Mouse (Mus musculus) embryonic facial prominence, embryonic 15.5 days (tissue): ENCODE results near the gene Sh3pxd2a. TPM values are rescaled to one million over a fixed set of nuclear protein-coding genes. Genes with fewer than 3 reads are reported as not detected.

Experiments
- ATAC-seq: fragments of 200-750 bp; cut with Nextera tagmentation; 2 replicates; pipeline ENCODE4 v1.8.0; 2017; ENCODE audit warnings: low read depth, moderate TSS enrichment; ENCODE audit not compliant: insufficient number of reproducible peaks, low FRiP score, low TSS enrichment
- H3K27ac ChIP-seq: fragments of 300-500 bp; sonication (generic); replicated peaks from 2 replicates; pipeline ENCODE4 v1.5.1; 2015; ENCODE audit warnings: mild to moderate bottlenecking, inconsistent platforms
- H3K27me3 ChIP-seq: fragments of 300-500 bp; sonication (generic); 2 replicates; pipeline ENCODE4 v1.6.1; 2015; ENCODE audit warnings: inconsistent platforms
- H3K36me3 ChIP-seq: fragments of 300-500 bp; sonication (generic); 2 replicates; pipeline ENCODE4 v1.6.1; 2015; ENCODE audit warnings: mild to moderate bottlenecking, inconsistent platforms
- H3K4me1 ChIP-seq: fragments of 300-500 bp; sonication (generic); 2 replicates; pipeline ENCODE4 v1.6.1; 2015; ENCODE audit warnings: inconsistent platforms
- H3K4me2 ChIP-seq: fragments of 300-500 bp; sonication (generic); replicated peaks from 2 replicates; pipeline ENCODE4 v1.6.1; 2015; ENCODE audit warnings: mild to moderate bottlenecking, inconsistent platforms
- H3K4me3 ChIP-seq: fragments of 300-500 bp; sonication (generic); replicated peaks from 2 replicates; pipeline ENCODE4 v1.5.1; 2015; ENCODE audit warnings: mild to moderate bottlenecking, inconsistent platforms
- H3K9ac ChIP-seq: fragments of 300-500 bp; sonication (generic); 2 replicates; pipeline ENCODE4 v1.6.1; 2015; ENCODE audit warnings: inconsistent platforms
- H3K9me3 ChIP-seq: fragments of 300-500 bp; sonication (generic); replicated peaks from 2 replicates; pipeline ENCODE4 v1.6.1; 2016; ENCODE audit warnings: inconsistent platforms
- WGBS: fragments of 180-500 bp; shearing (Covaris S2); methylation state at CpG from one replicate; pipeline ENCODE4 v1.1.7; 2015; 5-methylcytosine and 5-hydroxymethylcytosine counted together
- polyA plus RNA-seq: library from polyadenylated mRNA; unstranded; fragments of >200 nt; fragmentation: Nextera tagmentation; extraction: Ambion mirVana; gene quantifications from 2 replicates; pipeline ENCODE4 v1.2.1, GENCODE M21; 2015

Sh3pxd2a gene
- polyA plus RNA-seq, 1 experiment from 2014 or later: 15.8 TPM

- Histone ChIP-seq H3K27me3 (no peaks in the 10 kb centered on the region), H3K9ac (no peak overlapping the region), H3K9me3 (no peaks in the 10 kb centered on the region), H3K4me3 (no peak overlapping the region), H3K27ac (no peak overlapping the region), H3K4me1 (peaks cover 34% of the 10 kb centered on the region), H3K36me3 (0 out of 2 replicates have a peak, but pooled peaks cover 6% of the 10 kb centered on the region), H3K4me2 (no peak overlapping the region)
- WGBS: 68% methylated on average over 4 of the region's 4 CpGs
- no peak for ATAC-seq
Measured at GRCm38 (mm10) chr19:47503625-47504024, 39.4 kb upstream of the Sh3pxd2a start.

GRCm38 (mm10) chr19:47502563-47502962 is 38.4 kb upstream of the Sh3pxd2a start:
- no peak overlapping the region for H3K4me3 ChIP-seq
- no peak for ATAC-seq
- no peaks in the 10 kb centered on the region for H3K9me3 ChIP-seq
- 75% methylated on average over 8 of the region's 8 CpGs for WGBS
- peaks cover 34% of the 10 kb centered on the region for H3K4me1 ChIP-seq
- no peak overlapping the region for H3K9ac ChIP-seq
- H3K27ac ChIP-seq: no peak overlapping the region
- no peak overlapping the region for H3K4me2 ChIP-seq
- 0 out of 2 replicates have a peak, but pooled peaks cover 6% of the 10 kb centered on the region for H3K36me3 ChIP-seq
- H3K27me3 ChIP-seq: no peaks in the 10 kb centered on the region

GRCm38 (mm10) chr19:47500389-47501011 is 36.3 kb upstream of the Sh3pxd2a start:
- H3K27ac ChIP-seq: peak overlapping the region; percentile 72
- H3K9ac ChIP-seq: no peak overlapping the region
- H3K4me1 ChIP-seq: peaks cover 41% of the 10 kb centered on the region
- H3K4me3 ChIP-seq: no peak overlapping the region
- no peak overlapping the region for H3K4me2 ChIP-seq
- no peaks in the 10 kb centered on the region for H3K27me3 ChIP-seq
- H3K9me3 ChIP-seq: no peaks in the 10 kb centered on the region
- 53% methylated on average over 11 of the region's 11 CpGs for WGBS
- no peak for ATAC-seq
- H3K36me3 ChIP-seq: 0 out of 2 replicates have a peak, but pooled peaks cover 1% of the 10 kb centered on the region

GRCm38 (mm10) chr19:47499841-47500240 is 35.6 kb upstream of the Sh3pxd2a start:
- Histone ChIP-seq H3K27ac (peak overlapping the region; percentile 72), H3K4me3 (no peak overlapping the region), H3K4me1 (peaks cover 41% of the 10 kb centered on the region), H3K36me3 (no peaks in the 10 kb centered on the region), H3K9me3 (no peaks in the 10 kb centered on the region), H3K9ac (no peak overlapping the region), H3K27me3 (no peaks in the 10 kb centered on the region), H3K4me2 (no peak overlapping the region)
- ATAC-seq: no peak
- 81% methylated on average over 5 of the region's 5 CpGs for WGBS

GRCm38 (mm10) chr19:47498942-47499341 is 34.7 kb upstream of the Sh3pxd2a start:
- Histone ChIP-seq H3K4me2 (no peak overlapping the region), H3K9ac (no peak overlapping the region), H3K36me3 (no peaks in the 10 kb centered on the region), H3K4me1 (peaks cover 46% of the 10 kb centered on the region), H3K4me3 (no peak overlapping the region), H3K9me3 (no peaks in the 10 kb centered on the region), H3K27me3 (no peaks in the 10 kb centered on the region), H3K27ac (peak overlapping the region; percentile 75)
- 21% methylated on average over 4 of the region's 4 CpGs for WGBS
- ATAC-seq: no peak

GRCm38 (mm10) chr19:47497736-47498135 is 33.5 kb upstream of the Sh3pxd2a start:
- Histone ChIP-seq H3K9me3 (no peaks in the 10 kb centered on the region), H3K4me1 (peaks cover 58% of the 10 kb centered on the region), H3K36me3 (no peaks in the 10 kb centered on the region), H3K4me2 (no peak overlapping the region), H3K27ac (peak overlapping the region; percentile 73), H3K27me3 (no peaks in the 10 kb centered on the region), H3K9ac (no peak overlapping the region), H3K4me3 (no peak overlapping the region)
- 75% methylated on average over 6 of the region's 6 CpGs for WGBS
- peak; percentile 25; the same call in 1 of the 2 replicates for ATAC-seq

GRCm38 (mm10) chr19:47497313-47497712 is 33.1 kb upstream of the Sh3pxd2a start:
- Histone ChIP-seq H3K9me3 (no peaks in the 10 kb centered on the region), H3K4me1 (peaks cover 60% of the 10 kb centered on the region), H3K4me3 (no peak overlapping the region), H3K27me3 (no peaks in the 10 kb centered on the region), H3K27ac (peak overlapping the region; percentile 73), H3K36me3 (no peaks in the 10 kb centered on the region), H3K9ac (no peak overlapping the region), H3K4me2 (no peak overlapping the region)
- 36% methylated on average over 9 of the region's 9 CpGs for WGBS
- peak; percentile 52; the same call in 1 of the 2 replicates for ATAC-seq

GRCm38 (mm10) chr19:47493017-47493997 is 29.1 kb upstream of the Sh3pxd2a start:
- no peaks in the 10 kb centered on the region for H3K27me3 ChIP-seq
- peaks cover 42% of the 10 kb centered on the region for H3K4me1 ChIP-seq
- no peaks in the 10 kb centered on the region for H3K9me3 ChIP-seq
- H3K27ac ChIP-seq: peak overlapping the region; percentile 65; the same call in 1 of the 2 replicates
- H3K9ac ChIP-seq: no peak overlapping the region
- no peak overlapping the region for H3K4me3 ChIP-seq
- no peaks in the 10 kb centered on the region for H3K36me3 ChIP-seq
- no peak for ATAC-seq
- H3K4me2 ChIP-seq: no peak overlapping the region
- 60% methylated on average over 23 of the region's 23 CpGs for WGBS

GRCm38 (mm10) chr19:47492422-47492821 is 28.2 kb upstream of the Sh3pxd2a start:
- no peaks in the 10 kb centered on the region for H3K9me3 ChIP-seq
- ATAC-seq: no peak
- H3K4me3 ChIP-seq: no peak overlapping the region
- WGBS: 77% methylated on average over 6 of the region's 6 CpGs
- no peak overlapping the region for H3K4me2 ChIP-seq
- H3K27ac ChIP-seq: peak overlapping the region; percentile 65
- H3K4me1 ChIP-seq: peaks cover 35% of the 10 kb centered on the region
- no peaks in the 10 kb centered on the region for H3K27me3 ChIP-seq
- no peak overlapping the region for H3K9ac ChIP-seq
- no peaks in the 10 kb centered on the region for H3K36me3 ChIP-seq

- Histone ChIP-seq H3K4me2 (no peak overlapping the region), H3K4me3 (no peak overlapping the region), H3K9ac (no peak overlapping the region), H3K9me3 (no peaks in the 10 kb centered on the region), H3K27me3 (no peaks in the 10 kb centered on the region), H3K36me3 (no peaks in the 10 kb centered on the region), H3K4me1 (peaks cover 30% of the 10 kb centered on the region; the same call in 1 of the 2 replicates), H3K27ac (peak overlapping the region; percentile 65)
- peak; percentile 55; the same call in 1 of the 2 replicates for ATAC-seq
- 56% methylated on average over 2 of the region's 2 CpGs for WGBS
Measured at GRCm38 (mm10) chr19:47491853-47492252, 27.7 kb upstream of the Sh3pxd2a start.

GRCm38 (mm10) chr19:47489233-47489632 is 25.0 kb upstream of the Sh3pxd2a start:
- Histone ChIP-seq H3K9me3 (no peaks in the 10 kb centered on the region), H3K36me3 (no peaks in the 10 kb centered on the region), H3K4me3 (no peak overlapping the region), H3K9ac (no peak overlapping the region), H3K4me1 (peaks cover 28% of the 10 kb centered on the region), H3K27me3 (no peaks in the 10 kb centered on the region), H3K4me2 (no peak overlapping the region), H3K27ac (no peak overlapping the region)
- ATAC-seq: no peak
- WGBS: 76% methylated on average over 3 of the region's 3 CpGs
